Mouse (Mus musculus): ENCODE results near the gene Gm1110. TPM values are rescaled to one million over a fixed set of nuclear protein-coding genes. Genes with fewer than 3 reads are reported as not detected.
"Not testable (repeated sequence)": the region's sequence is repeated elsewhere in the genome, so short reads cannot be mapped to it uniquely, and the experiment has no call there.

The Gm1110 gene
- polyA plus RNA-seq (2015; fragmentation: Nextera tagmentation; extraction: Ambion mirVana), result 0.09 TPM in 1 of 2 replicates, not detected in the other

GRCm38 (mm10) chr9:26922909-26923526 lies at the start of gene Gm1110:
Gene Gm1110, minus strand, starts transcription at chr9:26923111.
- ATAC-seq, result no peak
- Histone ChIP-seq H3K27ac (no peak within 1 kb of the TSS), H3K36me3 (no peaks in the 10 kb centered on the region), H3K4me1 (replicated peaks) (no peaks in the 10 kb centered on the region), H3K9me3 (no peaks in the 10 kb centered on the region), H3K9ac (replicated peaks) (no peak within 1 kb of the TSS), H3K27me3 (no peaks in the 10 kb centered on the region), H3K4me2 (replicated peaks) (no peak within 1 kb of the TSS), H3K4me3 (replicated peaks) (no peak within 1 kb of the TSS)
- WGBS, result 82% methylated on average over 13 of the region's 13 CpGs

DNA sequence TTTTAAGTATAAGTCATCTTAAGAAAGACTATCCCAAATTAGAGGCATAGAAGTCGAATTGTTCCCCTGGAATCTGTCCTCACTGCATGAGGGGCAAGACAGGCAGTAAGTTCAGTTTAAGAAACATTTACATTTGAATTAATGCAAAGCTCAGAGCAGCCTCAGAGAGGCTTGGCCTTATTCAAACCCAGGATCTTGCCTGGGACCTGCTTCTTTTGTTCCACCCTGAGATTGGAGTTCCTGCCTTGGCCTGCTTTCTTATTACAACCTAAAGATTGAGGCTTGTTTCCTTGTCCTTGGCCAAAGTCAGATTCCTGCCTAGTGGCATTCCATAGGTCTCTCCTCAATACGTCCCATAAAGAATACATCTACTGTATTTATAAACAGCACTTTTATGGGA lies 24.9 kb upstream of the Gm1110 start:
- WGBS, result 62% methylated on average over 2 of the region's 2 CpGs
- H3K27me3 ChIP-seq, result no peaks in the 10 kb centered on the region
- H3K9ac ChIP-seq (replicated peaks), result no peak overlapping the region
- H3K36me3 ChIP-seq, result no peaks in the 10 kb centered on the region
- H3K9me3 ChIP-seq, result peaks cover 4% of the 10 kb centered on the region; the same call in 1 of the 2 replicates
- no peak overlapping the region for H3K4me3 ChIP-seq (replicated peaks)
- H3K4me2 ChIP-seq (replicated peaks), result no peak overlapping the region
- no peaks in the 10 kb centered on the region for H3K4me1 ChIP-seq (replicated peaks)
- H3K27ac ChIP-seq, result no peak overlapping the region
- ATAC-seq, result no peak

DNA sequence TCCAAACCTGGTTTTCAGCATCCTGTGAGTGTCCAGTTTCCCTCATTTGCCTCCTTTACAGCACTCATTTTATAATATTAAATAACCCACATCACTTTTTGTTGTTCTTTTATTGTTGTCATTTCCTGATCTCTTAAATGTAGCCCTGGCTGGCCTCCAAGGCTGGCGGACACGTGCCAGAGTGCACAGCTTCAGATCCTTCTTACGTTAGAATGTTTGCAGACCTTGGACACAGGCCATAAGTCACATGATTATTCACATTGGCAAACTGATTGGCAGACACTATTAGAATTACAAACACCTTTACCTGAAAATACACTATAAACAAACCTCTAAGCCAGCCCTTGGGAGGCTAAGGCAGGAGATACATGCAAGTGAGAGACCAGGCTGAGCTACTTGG lies 1.2 kb upstream of the Gm1110 start:
- Histone ChIP-seq H3K4me1 (replicated peaks) (no peaks in the 10 kb centered on the region), H3K9me3 (no peaks in the 10 kb centered on the region), H3K27me3 (no peaks in the 10 kb centered on the region), H3K36me3 (no peaks in the 10 kb centered on the region), H3K4me2 (replicated peaks) (no peak overlapping the region), H3K9ac (replicated peaks) (no peak overlapping the region), H3K4me3 (replicated peaks) (no peak overlapping the region), H3K27ac (no peak overlapping the region)
- WGBS, result 78% methylated on average over 3 of the region's 3 CpGs
- no peak for ATAC-seq

DNA sequence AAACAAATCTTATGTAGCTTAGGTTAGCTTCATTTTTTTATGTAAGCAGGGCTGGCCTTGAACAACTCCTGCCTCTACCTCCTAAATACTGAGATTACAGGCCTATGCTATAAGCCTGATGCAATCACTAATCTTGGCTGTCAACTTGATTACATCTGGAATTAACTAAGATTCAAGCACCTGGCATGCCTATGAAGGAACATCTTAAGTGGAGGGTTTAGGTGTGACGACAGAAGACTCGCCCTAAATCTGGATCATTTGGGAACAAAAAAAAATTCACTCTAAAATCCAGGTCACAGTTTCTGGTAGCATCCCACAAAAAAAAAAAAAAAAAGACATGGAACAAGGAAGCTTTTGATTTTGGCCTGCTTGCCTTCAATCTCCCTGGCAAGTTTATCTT lies 3.1 kb downstream of the Gm1110 start:
- no peaks in the 10 kb centered on the region for H3K4me1 ChIP-seq (replicated peaks)

GRCm38 (mm10) chr9:26913150-26913549 lies 9.8 kb downstream of the Gm1110 start:
- no peak overlapping the region for H3K4me2 ChIP-seq (replicated peaks)
- H3K9me3 ChIP-seq, result no peaks in the 10 kb centered on the region
- 83% methylated on average over 4 of the region's 4 CpGs for WGBS
- no peaks in the 10 kb centered on the region for H3K4me1 ChIP-seq (replicated peaks)
- no peak overlapping the region for H3K27ac ChIP-seq
- no peak overlapping the region for H3K4me3 ChIP-seq (replicated peaks)
- ATAC-seq, result no peak
- H3K9ac ChIP-seq (replicated peaks), result no peak overlapping the region
- H3K27me3 ChIP-seq, result no peaks in the 10 kb centered on the region
- no peaks in the 10 kb centered on the region for H3K36me3 ChIP-seq

More for the DNA sequence above, 3.1 kb downstream of the Gm1110 start:
- Histone ChIP-seq H3K27me3 (no peaks in the 10 kb centered on the region), H3K4me3 (replicated peaks) (no peak overlapping the region), H3K27ac (no peak overlapping the region), H3K9me3 (no peaks in the 10 kb centered on the region), H3K36me3 (no peaks in the 10 kb centered on the region), H3K4me2 (replicated peaks) (no peak overlapping the region), H3K9ac (replicated peaks) (no peak overlapping the region)
- WGBS, result 94% methylated on average over 2 of the region's 2 CpGs
- no peak for ATAC-seq

- Histone ChIP-seq H3K36me3 (no peaks in the 10 kb centered on the region), H3K4me2 (replicated peaks) (no peak overlapping the region), H3K4me1 (replicated peaks) (no peaks in the 10 kb centered on the region), H3K4me3 (replicated peaks) (no peak overlapping the region), H3K27ac (no peak overlapping the region), H3K9ac (replicated peaks) (no peak overlapping the region), H3K9me3 (no peaks in the 10 kb centered on the region), H3K27me3 (no peaks in the 10 kb centered on the region)
- ATAC-seq, result no peak
- 68% methylated on average over 1 of the region's 1 CpGs for WGBS
These were observed 11.7 kb downstream of the Gm1110 start for GRCm38 (mm10) chr9:26911251-26911650.

- H3K27me3 ChIP-seq; H3K27ac ChIP-seq; H3K36me3 ChIP-seq; H3K4me1 ChIP-seq (replicated peaks); H3K9ac ChIP-seq (replicated peaks); H3K4me3 ChIP-seq (replicated peaks); H3K9me3 ChIP-seq; ATAC-seq; H3K4me2 ChIP-seq (replicated peaks): not testable (repeated sequence)
- WGBS, result 77% methylated on average over 7 of the region's 7 CpGs
These were observed 53.1 kb downstream of the Gm1110 start for GRCm38 (mm10) chr9:26869856-26870255.

GRCm38 (mm10) chr9:26860751-26861150 lies 62.2 kb downstream of the Gm1110 start, which contains the start of gene Glb1l3:
Gene Glb1l3, minus strand, starts transcription at chr9:26860890.
- H3K4me3 ChIP-seq (replicated peaks), result no peak within 1 kb of the TSS
- WGBS, result 85% methylated on average over 5 of the region's 5 CpGs
- no peaks in the 10 kb centered on the region for H3K27me3 ChIP-seq
- no peak within 1 kb of the TSS for H3K4me2 ChIP-seq (replicated peaks)
- H3K27ac ChIP-seq, result no peak within 1 kb of the TSS
- H3K9ac ChIP-seq (replicated peaks), result no peak within 1 kb of the TSS
- no peaks in the 10 kb centered on the region for H3K9me3 ChIP-seq
- no peaks in the 10 kb centered on the region for H3K36me3 ChIP-seq
- no peaks in the 10 kb centered on the region for H3K4me1 ChIP-seq (replicated peaks)
- no peak for ATAC-seq

DNA sequence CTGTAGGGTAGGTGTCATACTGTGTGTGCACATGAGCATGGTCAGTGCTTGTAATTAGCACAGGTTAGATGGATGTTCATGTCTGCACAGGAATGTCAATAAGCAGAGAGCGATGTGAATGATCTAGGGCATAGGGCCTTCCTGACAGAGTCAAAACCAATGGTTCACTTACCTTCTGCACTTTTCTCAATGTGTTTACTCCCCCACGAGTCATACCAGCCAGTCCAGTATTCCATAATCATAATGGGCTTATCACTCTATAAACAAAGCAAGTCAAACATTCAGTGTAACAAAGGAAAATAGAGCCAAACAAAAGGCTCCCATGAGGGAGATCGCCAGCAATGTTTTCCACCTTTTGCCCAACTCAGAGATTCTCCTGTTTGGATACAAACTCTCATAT lies 91.8 kb downstream of the Gm1110 start:
- Histone ChIP-seq H3K27ac (no peak overlapping the region), H3K4me1 (replicated peaks) (peaks cover 6% of the 10 kb centered on the region; the same call in 1 of the 2 replicates), H3K9ac (replicated peaks) (no peak overlapping the region), H3K4me3 (replicated peaks) (no peak overlapping the region), H3K36me3 (no peaks in the 10 kb centered on the region), H3K4me2 (replicated peaks) (no peak overlapping the region), H3K27me3 (no peaks in the 10 kb centered on the region), H3K9me3 (no peaks in the 10 kb centered on the region)
- ATAC-seq, result no peak
- WGBS, result 85% methylated on average over 3 of the region's 3 CpGs

Other genes with a start within 250 kb of the Gm1110 start
- gene B3gat1, start 189.4 kb downstream of the Gm1110 start, polyA plus RNA-seq (2015; fragmentation: Nextera tagmentation; extraction: Ambion mirVana), result 20.1 and 26.2 TPM in 2 replicates
- 2.0 and 2.5 TPM in 2 replicates for gene Glb1l2, start 116.6 kb downstream of the Gm1110 start, polyA plus RNA-seq (2015; fragmentation: Nextera tagmentation; extraction: Ambion mirVana)
- gene Glb1l3, start 62.2 kb downstream of the Gm1110 start, polyA plus RNA-seq (2015; fragmentation: Nextera tagmentation; extraction: Ambion mirVana), result not detected in 2 replicates
- gene Acad8, start 76.5 kb upstream of the Gm1110 start, polyA plus RNA-seq (2015; fragmentation: Nextera tagmentation; extraction: Ambion mirVana), result 35.7 and 37.3 TPM in 2 replicates
- 126 and 136 TPM in 2 replicates for gene Thyn1, start 76.6 kb upstream of the Gm1110 start, polyA plus RNA-seq (2015; fragmentation: Nextera tagmentation; extraction: Ambion mirVana)
- 63.9 and 69.4 TPM in 2 replicates for gene Vps26b, start 107.0 kb upstream of the Gm1110 start, polyA plus RNA-seq (2015; fragmentation: Nextera tagmentation; extraction: Ambion mirVana)
- gene Ncapd3, start 107.1 kb upstream of the Gm1110 start, polyA plus RNA-seq (2015; fragmentation: Nextera tagmentation; extraction: Ambion mirVana), result 21.1 and 21.7 TPM in 2 replicates
- gene Jam3, start 232.3 kb upstream of the Gm1110 start, polyA plus RNA-seq (2015; fragmentation: Nextera tagmentation; extraction: Ambion mirVana), result 99.8 and 103 TPM in 2 replicates